Mouse (Mus musculus) spleen, postnatal 10 days (tissue): ENCODE measurements at regions not wholly inside any gene's neighbourhood (a gene's known extent, or its start where the extent isn't known, plus 50 kb on each side); places are given as distances from the start of the nearest gene placed in this dataset.

ENCODE experiments used
- DNase-seq, 2 experiments: peaks; one replicate each; pipeline ENCODE4 v3.0.0; 2021 to 2022; ENCODE audit warnings: low spot score in 2 of 2

- DNase-seq = no peak
Observed at GRCm38 (mm10) chr12:79944090-79944489, 168.7 kb downstream of the Zfp36l1 start.

- no peak for DNase-seq
Observed at GRCm38 (mm10) chr12:79942563-79943131, 170.2 kb downstream of the Zfp36l1 start.

GRCm38 (mm10) chr12:79941828-79942227, 171.0 kb downstream of the Zfp36l1 start:
- DNase-seq = no peak

- no peak for DNase-seq
Observed at GRCm38 (mm10) chr12:79939436-79939835, 173.4 kb downstream of the Zfp36l1 start.

GRCm38 (mm10) chr12:79937876-79938275, 174.9 kb downstream of the Zfp36l1 start:
- DNase-seq = no peak

GRCm38 (mm10) chr12:79936698-79937097, 176.1 kb downstream of the Zfp36l1 start:
- DNase-seq = no peak

- no peak for DNase-seq
Observed at GRCm38 (mm10) chr12:79934091-79934490, 178.7 kb downstream of the Zfp36l1 start.

- no peak for DNase-seq
Observed at GRCm38 (mm10) chr12:79932905-79933304, 179.9 kb downstream of the Zfp36l1 start.

- no peak for DNase-seq
Observed at GRCm38 (mm10) chr12:79931455-79931854, 181.4 kb downstream of the Zfp36l1 start.

GRCm38 (mm10) chr12:79929846-79930245, 183.0 kb downstream of the Zfp36l1 start:
- DNase-seq = no peak

GRCm38 (mm10) chr12:79928739-79929380, 184.0 kb downstream of the Zfp36l1 start:
- DNase-seq = no peak

- DNase-seq = no peak
Observed at GRCm38 (mm10) chr12:79928298-79928697, 184.5 kb downstream of the Zfp36l1 start.

GRCm38 (mm10) chr12:79925704-79926588, 186.9 kb downstream of the Zfp36l1 start:
- no peak for DNase-seq

GRCm38 (mm10) chr12:79924921-79925703, 187.7 kb downstream of the Zfp36l1 start:
- DNase-seq = no peak

- DNase-seq = no peak
Observed at GRCm38 (mm10) chr12:79923811-79924210, 189.0 kb downstream of the Zfp36l1 start.

GRCm38 (mm10) chr12:79921786-79922185, 191.0 kb downstream of the Zfp36l1 start:
- DNase-seq = no peak

- DNase-seq = no peak
Observed at GRCm38 (mm10) chr12:79918983-79919382, 193.8 kb downstream of the Zfp36l1 start.

- no peak for DNase-seq
Observed at GRCm38 (mm10) chr12:79917634-79918289, 195.1 kb downstream of the Zfp36l1 start.

- no peak for DNase-seq
Observed at GRCm38 (mm10) chr12:79916896-79917633, 195.7 kb downstream of the Zfp36l1 start.

- no peak for DNase-seq
Observed at GRCm38 (mm10) chr12:79913898-79914297, 198.9 kb downstream of the Zfp36l1 start.
